Mouse (Mus musculus): ENCODE measurements around the gene Leap2. TPM values are rescaled to one million over a fixed set of nuclear protein-coding genes. Genes with fewer than 3 reads are reported as not detected.
"Not testable (repeated sequence)": the region's sequence is repeated elsewhere in the genome, so short reads cannot be mapped to it uniquely, and the experiment has no call there.

Leap2 gene
- total RNA-seq, 2 experiments from 2014 or later: not detected

DNA sequence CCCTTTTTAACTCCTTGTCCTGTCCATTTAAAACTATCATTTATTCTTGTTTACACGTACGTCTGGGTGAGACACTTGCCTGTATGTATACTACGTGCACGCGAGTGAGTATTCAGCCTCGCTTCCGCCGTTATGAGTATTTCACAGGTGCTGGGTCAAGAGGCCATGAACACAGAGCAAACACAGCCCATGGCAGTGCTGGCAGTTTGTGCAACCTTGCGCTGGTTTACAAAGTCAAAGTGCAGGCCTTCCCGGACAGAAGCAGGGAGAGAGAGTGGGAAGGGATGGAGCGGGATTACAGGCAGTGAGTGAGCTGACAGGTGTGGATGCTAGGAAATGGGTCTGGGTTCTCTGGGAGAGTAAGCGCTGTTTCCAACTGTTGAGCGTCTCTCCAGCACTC, 23.2 kb upstream of the Leap2 start:
- intact Hi-C loops (cut with DNase I; ENCODE audit: low total_unique reads): no loop called here
- no peak for DNase-seq

DNA sequence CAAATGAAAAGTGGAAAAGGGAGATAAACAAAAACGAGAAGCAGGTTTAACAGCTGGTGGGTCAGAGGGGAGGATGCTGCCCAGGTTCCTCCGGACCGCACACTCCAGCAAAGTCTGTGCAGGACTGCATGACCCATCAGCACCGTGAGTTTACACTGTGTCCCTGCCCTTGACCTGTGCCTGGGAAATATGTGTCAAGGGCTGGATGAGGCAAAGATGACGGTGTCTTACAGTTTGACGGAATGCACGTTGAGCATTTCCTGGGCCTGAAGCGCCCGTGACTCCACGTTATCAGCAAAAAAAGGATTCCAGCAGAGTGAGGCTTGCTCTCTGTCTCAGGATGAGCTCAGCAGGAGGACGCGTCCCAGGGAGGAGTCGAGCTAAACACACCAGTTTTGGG, 22.6 kb upstream of the Leap2 start:
- no peak for DNase-seq
- intact Hi-C loops (cut with DNase I; ENCODE audit: low total_unique reads): no loop called here

- DNase-seq: no peak
- intact Hi-C loops (cut with DNase I; ENCODE audit: low total_unique reads): no loop called here
These were observed 20.9 kb upstream of the Leap2 start for GRCm38 (mm10) chr11:53443861-53444260.

GRCm38 (mm10) chr11:53441921-53442320, 19.0 kb upstream of the Leap2 start:
- no peak for DNase-seq
- intact Hi-C loops (cut with DNase I; ENCODE audit: low total_unique reads): no loop called here

- DNase-seq: no peak
- intact Hi-C loops (cut with DNase I; ENCODE audit: low total_unique reads): no loop called here
These were observed 13.4 kb upstream of the Leap2 start for GRCm38 (mm10) chr11:53436338-53436737.

- intact Hi-C loops (cut with DNase I; ENCODE audit: low total_unique reads): no loop called here
- DNase-seq: no peak
These were observed 12.5 kb upstream of the Leap2 start for GRCm38 (mm10) chr11:53435504-53435903.

DNA sequence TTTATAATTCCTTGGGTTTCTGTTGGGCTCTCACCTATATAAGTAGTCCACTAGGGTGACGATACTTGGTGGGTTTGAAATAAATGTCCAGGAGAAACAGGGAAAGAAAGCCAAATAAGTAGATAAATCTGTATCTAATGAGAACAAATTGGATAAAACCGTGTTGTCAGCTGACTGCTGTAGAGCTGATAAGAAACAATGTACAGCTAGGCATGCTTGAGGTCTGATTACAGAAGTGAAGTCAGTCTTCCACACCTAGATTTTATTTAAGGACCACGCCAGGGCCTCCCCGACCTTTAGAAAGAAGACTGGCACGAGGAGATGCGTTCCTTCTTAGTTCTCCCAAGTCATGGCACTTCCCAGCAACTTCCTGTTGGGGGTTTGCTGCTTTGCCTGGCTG, 10.1 kb upstream of the Leap2 start:
- intact Hi-C loops (cut with DNase I; ENCODE audit: low total_unique reads): no loop called here
- DNase-seq: no peak

GRCm38 (mm10) chr11:53431347-53432056, 8.5 kb upstream of the Leap2 start:
- intact Hi-C loops (cut with DNase I; ENCODE audit: low total_unique reads): no loop called here
- no peak for DNase-seq

DNA sequence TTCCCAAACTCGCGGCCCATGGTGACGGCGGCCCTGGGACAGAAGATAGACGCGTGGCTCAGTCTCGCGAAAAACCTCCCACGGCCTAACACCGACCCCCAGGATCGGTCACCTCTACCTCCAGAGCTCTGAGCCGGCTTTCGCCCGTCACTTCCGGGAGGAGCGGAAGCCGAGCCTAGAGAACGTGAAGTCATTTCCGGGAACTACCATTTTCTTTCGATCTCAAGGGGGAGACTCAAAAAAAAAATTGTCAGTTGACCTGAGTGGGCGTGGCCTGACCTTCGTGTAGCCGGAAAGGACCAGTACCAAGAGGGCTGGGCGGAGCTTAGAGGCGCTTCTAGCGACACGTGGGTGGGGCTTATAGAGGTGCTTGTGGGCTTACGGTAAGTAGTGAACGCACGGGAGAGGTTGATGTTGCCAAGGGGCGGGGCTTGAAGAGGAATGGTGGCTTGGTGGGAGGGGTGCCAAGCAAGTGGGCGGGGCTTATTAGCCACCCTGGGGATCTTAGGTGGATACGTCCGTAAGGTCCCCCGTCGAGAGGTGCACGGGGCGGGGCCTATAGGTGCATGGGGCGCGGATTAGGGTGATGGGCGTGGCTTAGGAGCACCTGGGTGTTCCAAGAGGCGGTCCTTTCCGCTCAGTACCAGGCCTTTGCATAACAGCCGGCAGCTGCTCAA, 7.8 kb upstream of the Leap2 start, which contains the start of the genes Uqcrq and Gdf9:
Uqcrq (minus strand) TSS at position 162 of the 677 bp plus-strand sequence.
Gdf9 (plus strand) TSS at position 354 of the 677 bp plus-strand sequence.
- peak; percentile 97 for DNase-seq
- intact Hi-C loops (cut with DNase I; ENCODE audit: low total_unique reads): no loop called here

- intact Hi-C loops (cut with DNase I; ENCODE audit: low total_unique reads): no loop called here
- DNase-seq: no peak
These were observed 7.3 kb upstream of the Leap2 start for GRCm38 (mm10) chr11:53430300-53430669.

- intact Hi-C loops (cut with DNase I; ENCODE audit: low total_unique reads): no loop called here
- DNase-seq: no peak
These were observed 6.2 kb upstream of the Leap2 start for GRCm38 (mm10) chr11:53429182-53429581.

DNA sequence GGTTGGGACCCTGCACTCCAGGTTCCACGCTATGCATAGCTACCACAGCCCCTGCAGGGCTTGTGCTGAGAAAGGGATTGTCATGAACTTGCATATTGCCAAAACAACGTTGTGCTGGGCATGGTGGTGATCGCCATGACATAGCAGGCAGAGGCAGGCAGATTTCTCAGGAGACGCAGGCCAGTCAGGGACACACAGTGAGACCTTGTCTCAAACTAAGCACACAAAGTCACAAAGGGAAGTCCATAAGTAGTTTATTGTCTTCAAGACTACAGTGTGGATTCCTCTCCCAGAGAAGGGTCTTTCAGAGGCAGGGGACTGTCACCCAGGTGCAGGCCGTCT, 5.7 kb upstream of the Leap2 start:
- DNase-seq: no peak
- intact Hi-C loops (cut with DNase I; ENCODE audit: low total_unique reads): no loop called here

DNA sequence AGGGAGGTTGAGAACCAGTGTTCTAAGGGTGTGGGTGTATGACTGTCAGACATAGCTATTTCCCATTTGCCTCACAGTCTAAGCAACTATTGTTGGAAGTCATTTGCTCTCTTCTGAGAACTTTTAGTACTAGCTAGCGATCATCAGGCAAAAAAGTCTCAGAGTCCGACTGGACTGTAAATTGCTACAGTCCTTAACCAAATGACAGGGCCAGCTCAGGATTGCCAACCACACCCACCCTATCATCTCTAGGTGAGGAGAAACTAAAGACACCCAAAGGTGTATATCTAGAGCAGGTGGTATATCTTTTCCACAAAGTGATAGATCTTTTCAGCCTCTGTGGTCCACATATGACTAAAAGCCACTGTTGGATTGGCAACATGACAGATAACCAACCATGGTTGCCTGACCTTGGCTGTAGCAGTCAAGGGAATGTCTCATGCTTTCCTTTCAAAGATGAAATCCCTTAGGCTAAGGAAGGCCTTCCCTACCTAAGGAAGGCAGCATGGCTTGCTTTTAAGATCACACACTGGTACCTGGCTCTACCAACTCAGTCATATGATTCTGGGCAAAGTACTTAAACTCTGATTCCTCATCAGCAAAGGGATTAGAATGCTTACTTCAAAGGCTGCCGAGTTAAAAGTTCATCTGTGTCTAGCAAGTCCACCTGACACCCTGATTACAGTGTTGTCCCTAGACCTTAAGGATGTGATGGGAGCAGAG, 5.2 kb upstream of the Leap2 start:
- no peak for DNase-seq
- intact Hi-C loops (cut with DNase I; ENCODE audit: low total_unique reads): no loop called here

DNA sequence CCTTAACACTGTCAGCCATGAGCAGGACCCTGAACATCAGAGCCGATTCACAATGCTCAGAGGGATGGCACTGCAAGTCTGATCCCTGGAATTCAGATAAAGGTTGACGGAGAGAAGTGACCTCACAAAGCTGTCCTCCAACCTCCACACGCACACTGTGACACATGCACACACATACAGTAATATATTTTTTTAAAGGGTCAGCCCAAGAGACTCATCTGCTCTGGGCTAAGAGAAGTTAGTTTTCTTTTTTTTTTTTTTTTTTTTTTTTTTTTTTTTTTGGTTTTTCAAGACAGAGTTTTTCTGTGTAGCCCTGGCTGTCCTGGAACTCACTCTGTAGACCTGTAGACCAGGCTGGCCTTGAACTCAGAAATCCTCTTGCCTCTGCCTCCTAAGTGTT, 3.9 kb upstream of the Leap2 start:
- DNase-seq; intact Hi-C loops (cut with DNase I; ENCODE audit: low total_unique reads): not testable (repeated sequence)

DNA sequence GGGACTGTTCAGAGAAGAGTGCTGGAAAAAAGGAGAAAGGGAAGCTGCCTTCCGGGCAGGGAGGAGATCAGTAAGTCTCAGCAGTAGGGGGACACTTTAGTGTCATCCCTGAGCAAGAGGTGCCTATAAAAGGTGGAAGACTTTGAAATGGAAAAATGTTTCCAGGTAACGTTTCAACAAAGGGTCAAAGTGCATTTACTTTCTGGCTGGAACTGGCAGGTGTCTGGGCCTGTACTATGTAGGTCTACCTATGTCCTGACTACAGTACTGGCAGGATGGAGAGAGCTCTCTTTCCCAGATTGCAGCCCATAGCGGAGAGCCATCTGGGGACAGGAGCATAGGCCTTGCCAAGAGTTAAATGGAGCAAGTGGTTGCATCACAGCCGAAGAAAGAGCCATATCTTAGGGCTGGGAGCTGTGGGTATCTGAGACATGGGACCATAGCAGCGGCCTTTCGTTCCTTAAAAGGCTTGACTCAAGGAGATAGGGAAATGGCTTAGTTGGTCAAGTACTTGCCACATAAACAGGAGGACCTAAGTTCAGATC, 2.8 kb upstream of the Leap2 start:
- no peak for DNase-seq
- intact Hi-C loops (cut with DNase I; ENCODE audit: low total_unique reads): no loop called here

GRCm38 (mm10) chr11:53425251-53425650, 2.3 kb upstream of the Leap2 start:
- intact Hi-C loops (cut with DNase I; ENCODE audit: low total_unique reads): no loop called here

GRCm38 (mm10) chr11:53424826-53425225, 1.9 kb upstream of the Leap2 start:
- DNase-seq: no peak
- intact Hi-C loops (cut with DNase I; ENCODE audit: low total_unique reads): no loop called here

More at GRCm38 (mm10) chr11:53425251-53425650, 2.3 kb upstream of the Leap2 start:
- no peak for DNase-seq

DNA sequence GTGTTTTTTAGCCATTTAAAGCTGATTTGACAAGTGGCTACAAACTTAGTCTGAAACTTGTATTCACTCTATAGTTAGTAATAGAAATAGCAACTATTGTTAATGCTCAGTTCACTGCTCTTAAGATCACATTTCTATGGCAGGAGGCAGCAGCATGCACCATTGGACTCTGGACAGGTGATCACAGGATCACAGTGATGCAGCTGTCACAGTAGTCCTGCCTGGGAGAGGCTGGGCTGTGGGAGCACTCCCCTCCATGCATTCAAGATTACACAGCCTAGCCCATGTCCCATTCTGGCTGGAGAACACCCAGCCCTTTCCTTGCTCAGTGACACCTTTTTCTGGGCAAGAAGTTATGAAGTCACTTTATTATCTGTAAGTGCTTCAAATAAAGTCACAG, 4.9 kb downstream of the Leap2 start:
- intact Hi-C loops (cut with DNase I; ENCODE audit: low total_unique reads): no loop called here
- no peak for DNase-seq

GRCm38 (mm10) chr11:53413871-53414270, 9.1 kb downstream of the Leap2 start:
- intact Hi-C loops (cut with DNase I; ENCODE audit: low total_unique reads): no loop called here
- no peak for DNase-seq

GRCm38 (mm10) chr11:53411738-53412137, 11.2 kb downstream of the Leap2 start:
- no peak for DNase-seq
- intact Hi-C loops (cut with DNase I; ENCODE audit: low total_unique reads): no loop called here
